Mouse (Mus musculus) urinary bladder, postnatal 14 days (tissue): ENCODE measurements around the gene Gm8947.

Experiments
- DNase-seq: peaks from one replicate; pipeline ENCODE4 v3.0.0; 2021; ENCODE audit warnings: low spot score

The Gm8947 gene

GRCm38 (mm10) chr1:151224536-151224935 is 32.4 kb downstream of the Gm8947 start:
- DNase-seq, result no peak

- DNase-seq, result no peak
Measured at GRCm38 (mm10) chr1:151227506-151227905, 35.3 kb downstream of the Gm8947 start.

- no peak for DNase-seq
Measured at GRCm38 (mm10) chr1:151228320-151228989, 36.3 kb downstream of the Gm8947 start.

- no peak for DNase-seq
Measured at GRCm38 (mm10) chr1:151232346-151232745, 40.2 kb downstream of the Gm8947 start.

- no peak for DNase-seq
Measured at GRCm38 (mm10) chr1:151233756-151234155, 41.6 kb downstream of the Gm8947 start.

GRCm38 (mm10) chr1:151235574-151235973 is 43.4 kb downstream of the Gm8947 start:
- DNase-seq, result no peak

- peak; percentile 12 for DNase-seq
Measured at GRCm38 (mm10) chr1:151236141-151236930, 44.2 kb downstream of the Gm8947 start.

GRCm38 (mm10) chr1:151237780-151238179 is 45.6 kb downstream of the Gm8947 start:
- DNase-seq, result no peak

GRCm38 (mm10) chr1:151243332-151243731 is 51.2 kb downstream of the Gm8947 start:
- DNase-seq, result no peak
